In genomic region chr13:46752566-46753229, GRCm38 (mm10) we compare ENCODE assay signal across 24 mouse cellular contexts. TPM values are rescaled to one million over a fixed set of nuclear protein-coding genes. Genes with fewer than 3 reads are reported as not detected.
DNase-seq lines count a peak whose midpoint lies in the region; ATAC-seq and TF ChIP-seq lines count a peak whose summit lies in the region.
"Had no signal": no experiment of that assay in that cellular context is flagged by ENCODE, and none has a peak within 500 bp of the region (broad histone marks: within the 10 kb centered on the region; RNA-seq: fewer than 3 reads in every experiment).

No protein-coding gene starts in this region.

- 75% methylated on average over 13 of the region's 13 CpGs for WGBS in heart, embryonic 12.5 days
- 36% methylated on average over 13 of the region's 13 CpGs for WGBS in lung, adult 2 months

- H3K27ac ChIP-seq in heart, embryonic 12.5 days (ENCODE audit: poor library complexity, severe bottlenecking), result no peak overlapping the region
- H3K27ac ChIP-seq: embryonic facial prominence, embryonic 15.5 days; forebrain, embryonic 15.5 days; heart, embryonic 13.5 days; hindbrain, embryonic 13.5 days; left cerebral cortex, adult 2 months; limb, embryonic 15.5 days; liver, embryonic 15.5 days; midbrain, embryonic 13.5 days had no signal

- H3K4me1 ChIP-seq in heart, embryonic 12.5 days (replicated peaks), result no peaks in the 10 kb centered on the region; the same call in 1 of the 2 replicates
- peaks cover 3% of the 10 kb centered on the region; the same call in 1 of the 2 replicates for H3K4me1 ChIP-seq in lung, adult 2 months (ENCODE audit: control insufficient read depth, insufficient read depth, low read length)
- H3K4me1 ChIP-seq: embryonic facial prominence, embryonic 15.5 days; forebrain, embryonic 15.5 days; hindbrain, embryonic 13.5 days; limb, embryonic 15.5 days; midbrain, embryonic 13.5 days had no signal

- peak; percentile 68; the same call in 1 of the 2 replicates for TF ChIP-seq POLR2A in lung, adult 2 months (IDR thresholded peaks at IDR 0.05; ENCODE audit: borderline replicate concordance, extremely low read depth, low read depth, low read length)

- peaks cover 73% of the 10 kb centered on the region for H3K36me3 ChIP-seq in heart, embryonic 12.5 days
- H3K36me3 ChIP-seq: G1E; liver, embryonic 15.5 days had no signal

- H3K9ac ChIP-seq in heart, embryonic 12.5 days, result no peak overlapping the region
- H3K9ac ChIP-seq: embryonic facial prominence, embryonic 15.5 days; forebrain, embryonic 15.5 days; heart, embryonic 13.5 days; hindbrain, embryonic 13.5 days; limb, embryonic 15.5 days; liver, embryonic 15.5 days; midbrain, embryonic 13.5 days had no signal

- no peak for DNase-seq in heart, adult 9 months (ENCODE audit: low spot score in 2 of 2)
- peak; percentile 40 for DNase-seq in lung, adult 2 months
- DNase-seq in lung, postnatal 14 days, result peak; percentile 49
- DNase-seq in kidney, adult 8-10 months, result no peak
- no peak for DNase-seq in liver
- DNase-seq: adrenal gland, postnatal 36 days; cerebellum, adult 11 months; cerebellum, adult 9-11 months; kidney, adult 2 months; kidney, postnatal 10 days; left cerebral cortex, postnatal 4 days; thymus, postnatal 36 days had no signal

- no peak for TF ChIP-seq CTCF in lung, adult 2 months (IDR thresholded peaks at IDR 0.05; ENCODE audit: insufficient read depth, low read length)

- H3K27me3 ChIP-seq in heart, embryonic 12.5 days (replicated peaks), result no peaks in the 10 kb centered on the region
- H3K27me3 ChIP-seq: embryonic facial prominence, embryonic 15.5 days; forebrain, embryonic 15.5 days; heart, embryonic 13.5 days; hindbrain, embryonic 13.5 days; limb, embryonic 15.5 days; liver, embryonic 15.5 days; midbrain, embryonic 13.5 days had no signal

- H3K4me2 ChIP-seq in heart, embryonic 12.5 days, result no peak overlapping the region
- H3K4me2 ChIP-seq: embryonic facial prominence, embryonic 15.5 days; forebrain, embryonic 15.5 days; heart, embryonic 13.5 days; hindbrain, embryonic 13.5 days; limb, embryonic 15.5 days; liver, embryonic 15.5 days; midbrain, embryonic 13.5 days had no signal

- H3K4me3 ChIP-seq in heart, embryonic 12.5 days, result no peak overlapping the region
- peak overlapping the region; percentile 45 for H3K4me3 ChIP-seq in lung, adult 2 months (replicated peaks; ENCODE audit: extremely low read depth, low read depth, low read length)
- H3K4me3 ChIP-seq: embryonic facial prominence, embryonic 15.5 days; forebrain, embryonic 15.5 days; heart, embryonic 13.5 days; hindbrain, embryonic 13.5 days; left cerebral cortex, adult 2 months; limb, embryonic 15.5 days; liver, embryonic 15.5 days; midbrain, embryonic 13.5 days had no signal

- ATAC-seq in heart, embryonic 12.5 days (ENCODE audit: insufficient number of reproducible peaks, low FRiP score), result 0 out of 2 replicates have a peak, but pooled peaks have one; percentile 22
- ATAC-seq in activated CD4-positive, CD25-positive, alpha-beta regulatory T cell, adult 4 months, result no peak
- ATAC-seq: forebrain, embryonic 15.5 days; inflammation-experienced regulatory T-cells, adult 6 months; midbrain, embryonic 13.5 days had no signal

- H3K9me3 ChIP-seq in heart, embryonic 12.5 days (replicated peaks), result no peaks in the 10 kb centered on the region
- H3K9me3 ChIP-seq: embryonic facial prominence, embryonic 15.5 days; forebrain, embryonic 15.5 days; G1E; heart, embryonic 13.5 days; hindbrain, embryonic 13.5 days; limb, embryonic 15.5 days; liver, embryonic 15.5 days; midbrain, embryonic 13.5 days had no signal

RNA-seq across cellular contexts. Expression of gene Nup153, which starts 25.0 kb away (rescaled TPM):
- 26.6 and 28.0 TPM in 2 replicates for polyA plus RNA-seq in heart, embryonic 12.5 days (2016; fragmentation: Nextera tagmentation; extraction: Ambion mirVana)
- 58.8 and 70.4 TPM in 2 replicates for polyA plus RNA-seq in lung, adult 2 months (2012; rRNA removed)
- polyA plus RNA-seq in activated CD4-positive, CD25-positive, alpha-beta regulatory T cell, adult 4 months (2017; shearing (Covaris generic)), result 10 to 100 TPM; 49.3 to 55.8 TPM

Comparison
In these comparisons a context has a peak if more than half of its experiments do, and no peak if none do; other contexts are left out.
1. DNase-seq: peak in lung, adult 2 months (single experiment) and lung, postnatal 14 days (single experiment); none in heart, adult 9 months (0 of 2), kidney, adult 8-10 months (0 of 2) and liver (single experiment).